Mouse (Mus musculus): ENCODE data around the gene Rho.

Rho gene

GRCm38 (mm10) chr6:115931639-115932038, at the start of gene Rho:
TSS of gene Rho (plus strand) at chr6:115931748.
- WGBS, result 90% methylated on average over 14 of the region's 14 CpGs

GRCm38 (mm10) chr6:115886894-115887293, 44.7 kb upstream of the Rho start:
- 88% methylated on average over 4 of the region's 4 CpGs for WGBS

- 99% methylated on average over 3 of the region's 3 CpGs for WGBS
These were observed 43.3 kb upstream of the Rho start for GRCm38 (mm10) chr6:115888296-115888695.

- WGBS, result 60% methylated on average over 8 of the region's 8 CpGs
These were observed 40.9 kb upstream of the Rho start for GRCm38 (mm10) chr6:115890601-115891000.

GRCm38 (mm10) chr6:115891061-115891460, 40.5 kb upstream of the Rho start:
- WGBS, result 40% methylated on average over 6 of the region's 6 CpGs

GRCm38 (mm10) chr6:115891497-115892061, 40.0 kb upstream of the Rho start:
- 21% methylated on average over 8 of the region's 8 CpGs for WGBS

GRCm38 (mm10) chr6:115892363-115892762, 39.2 kb upstream of the Rho start:
- 65% methylated on average over 3 of the region's 3 CpGs for WGBS

GRCm38 (mm10) chr6:115896346-115896745, 35.2 kb upstream of the Rho start:
- WGBS, result 73% methylated on average over 1 of the region's 1 CpGs

- 65% methylated on average over 4 of the region's 4 CpGs for WGBS
These were observed 34.4 kb upstream of the Rho start for GRCm38 (mm10) chr6:115897117-115897516.

- WGBS, result 78% methylated on average over 7 of the region's 7 CpGs
These were observed 33.5 kb upstream of the Rho start for GRCm38 (mm10) chr6:115897926-115898520.

- WGBS, result 3% methylated on average over 3 of the region's 3 CpGs
These were observed 30.5 kb upstream of the Rho start for GRCm38 (mm10) chr6:115901062-115901461.

- WGBS, result 59% methylated on average over 8 of the region's 8 CpGs
These were observed 30.0 kb upstream of the Rho start for GRCm38 (mm10) chr6:115901489-115901931.

GRCm38 (mm10) chr6:115902545-115902944, 29.0 kb upstream of the Rho start:
- WGBS, result 45% methylated on average over 3 of the region's 3 CpGs

GRCm38 (mm10) chr6:115905568-115905967, 26.0 kb upstream of the Rho start:
- 84% methylated on average over 6 of the region's 6 CpGs for WGBS

- WGBS, result 84% methylated on average over 1 of the region's 1 CpGs
These were observed 25.1 kb upstream of the Rho start for GRCm38 (mm10) chr6:115906455-115906854.

- WGBS, result 42% methylated on average over 2 of the region's 2 CpGs
These were observed 24.7 kb upstream of the Rho start for GRCm38 (mm10) chr6:115906871-115907270.

GRCm38 (mm10) chr6:115908421-115908982, 23.0 kb upstream of the Rho start:
- WGBS, result 81% methylated on average over 6 of the region's 6 CpGs

- 90% methylated on average over 3 of the region's 3 CpGs for WGBS
These were observed 22.5 kb upstream of the Rho start for GRCm38 (mm10) chr6:115909052-115909451.

- WGBS, result 54% methylated on average over 8 of the region's 8 CpGs
These were observed 21.6 kb upstream of the Rho start for GRCm38 (mm10) chr6:115909940-115910339.

GRCm38 (mm10) chr6:115911763-115912162, 19.8 kb upstream of the Rho start:
- WGBS, result 79% methylated on average over 6 of the region's 6 CpGs

GRCm38 (mm10) chr6:115913482-115913881, 18.1 kb upstream of the Rho start:
- 57% methylated on average over 10 of the region's 10 CpGs for WGBS

GRCm38 (mm10) chr6:115914511-115915202, 16.9 kb upstream of the Rho start:
- 46% methylated on average over 15 of the region's 15 CpGs for WGBS
